Mouse (Mus musculus): Measurements from ENCODE around the gene a.
"Not testable (repeated sequence)": the region's sequence is repeated elsewhere in the genome, so short reads cannot be mapped to it uniquely, and the experiment has no call there.

a gene

DNA sequence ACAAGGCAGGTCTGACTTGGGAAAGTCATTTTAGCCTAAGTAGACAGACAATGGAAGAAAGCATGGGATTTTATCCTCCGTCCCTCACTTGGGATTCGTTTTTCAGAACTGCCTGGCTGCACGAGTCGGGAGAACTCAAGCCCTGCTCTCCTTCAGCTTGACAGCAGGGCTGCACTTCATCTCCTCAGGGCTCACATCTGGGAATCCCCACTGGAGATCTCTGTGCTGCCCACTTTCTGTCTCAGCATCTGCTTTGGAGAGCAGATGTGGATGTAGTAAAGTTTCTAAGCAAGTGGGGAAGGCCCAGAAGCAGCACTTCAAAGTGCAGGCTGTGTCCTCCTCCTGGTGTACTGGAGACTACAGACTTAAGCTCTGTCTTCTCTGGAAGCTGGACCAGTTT lies 130.9 kb downstream of the a start:
- not testable (repeated sequence) for ATAC-seq (ENCODE audit: low TSS enrichment)

DNA sequence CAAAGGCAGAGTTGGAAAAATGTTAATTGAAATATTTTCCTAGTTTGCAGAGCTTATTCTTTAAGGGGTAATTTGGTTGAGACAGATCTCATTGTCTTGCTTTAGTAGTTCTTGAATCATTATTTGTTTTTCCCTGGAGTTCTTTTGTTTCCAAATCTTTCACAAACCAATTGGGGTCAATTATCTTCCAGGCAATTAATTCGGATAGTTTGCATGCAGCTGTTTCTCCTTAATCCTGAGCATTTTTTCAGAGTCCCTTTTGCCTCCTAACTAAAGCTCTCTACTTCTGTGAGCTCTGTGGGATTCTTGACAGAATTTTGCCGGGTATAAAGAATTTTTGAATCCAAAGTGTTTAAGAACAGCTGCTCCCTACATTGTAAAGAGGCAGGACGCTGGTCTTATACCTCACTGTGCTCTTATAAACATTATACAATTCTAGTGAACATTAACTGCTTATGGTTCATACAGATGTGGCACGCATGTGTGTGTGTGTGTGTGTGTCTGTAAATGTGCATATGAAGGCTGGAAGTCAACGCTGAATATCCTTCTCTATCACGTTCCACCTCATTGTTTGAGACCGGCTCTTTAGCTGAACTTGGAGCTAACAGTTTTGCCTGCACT lies 134.3 kb downstream of the a start:
- ATAC-seq (ENCODE audit: low TSS enrichment): no peak

GRCm38 (mm10) chr2:154926843-154927242 lies 135.6 kb downstream of the a start:
- ATAC-seq (ENCODE audit: low TSS enrichment): no peak

DNA sequence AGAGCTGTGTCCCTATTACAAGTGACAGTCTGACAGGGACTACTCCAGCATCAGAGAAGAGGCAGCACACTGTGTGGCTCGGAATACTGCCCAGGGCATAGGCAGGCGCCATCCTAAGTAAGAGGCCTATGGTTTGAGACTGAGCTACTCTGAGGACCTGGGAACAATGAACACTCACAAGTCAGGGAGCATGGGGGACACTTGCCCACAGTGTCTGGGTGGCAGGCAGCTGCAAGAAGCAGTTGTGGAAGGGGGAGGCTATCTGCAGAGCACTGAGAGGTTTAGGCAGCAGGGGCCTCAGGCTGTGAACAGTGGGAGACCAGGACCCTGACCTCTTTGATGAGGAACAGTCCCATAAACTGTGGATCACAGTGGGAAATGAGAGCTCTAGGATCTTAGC lies 137.1 kb downstream of the a start:
- ATAC-seq (ENCODE audit: low TSS enrichment): no peak

DNA sequence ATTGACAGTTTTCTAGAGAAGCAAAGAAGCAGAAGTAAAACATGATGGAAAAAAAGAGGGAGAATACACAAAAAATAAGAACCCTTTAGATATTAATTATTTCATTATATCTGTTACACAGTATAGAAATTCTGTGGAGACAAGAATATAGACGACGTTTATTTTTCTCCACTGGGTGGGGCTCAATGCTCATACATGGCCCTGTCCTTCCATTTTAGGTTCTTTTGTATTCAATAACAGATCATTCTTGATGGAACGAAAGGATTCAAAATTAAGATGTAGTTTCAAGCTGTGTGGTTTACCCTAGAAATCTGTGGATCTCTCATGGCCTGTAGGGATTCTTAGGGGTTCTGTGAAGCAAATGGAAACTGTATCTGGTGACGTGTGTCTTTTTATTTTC lies 142.7 kb downstream of the a start:
- no peak for ATAC-seq (ENCODE audit: low TSS enrichment)

DNA sequence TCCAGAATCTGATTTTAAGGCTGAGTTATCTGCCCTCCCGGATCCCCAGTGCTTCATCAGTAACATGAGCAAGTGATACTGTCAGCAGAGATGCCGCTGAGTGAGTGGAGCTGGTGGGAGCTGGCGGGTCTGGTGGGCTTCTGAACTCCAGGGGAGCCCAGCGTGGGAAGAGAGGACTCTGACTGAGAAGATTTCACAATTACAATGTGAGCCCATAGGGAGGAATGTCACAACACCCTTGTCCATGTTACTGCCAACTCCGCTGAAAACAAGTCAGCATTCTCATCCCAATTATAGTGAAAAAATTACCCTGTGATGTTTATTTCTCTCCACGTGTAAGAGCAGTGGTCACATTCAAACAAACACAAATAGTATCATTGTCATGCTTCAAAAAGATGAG lies 144.9 kb downstream of the a start:
- ATAC-seq (ENCODE audit: low TSS enrichment): no peak

GRCm38 (mm10) chr2:154936536-154937155 lies 145.4 kb downstream of the a start:
- no peak for ATAC-seq (ENCODE audit: low TSS enrichment)

DNA sequence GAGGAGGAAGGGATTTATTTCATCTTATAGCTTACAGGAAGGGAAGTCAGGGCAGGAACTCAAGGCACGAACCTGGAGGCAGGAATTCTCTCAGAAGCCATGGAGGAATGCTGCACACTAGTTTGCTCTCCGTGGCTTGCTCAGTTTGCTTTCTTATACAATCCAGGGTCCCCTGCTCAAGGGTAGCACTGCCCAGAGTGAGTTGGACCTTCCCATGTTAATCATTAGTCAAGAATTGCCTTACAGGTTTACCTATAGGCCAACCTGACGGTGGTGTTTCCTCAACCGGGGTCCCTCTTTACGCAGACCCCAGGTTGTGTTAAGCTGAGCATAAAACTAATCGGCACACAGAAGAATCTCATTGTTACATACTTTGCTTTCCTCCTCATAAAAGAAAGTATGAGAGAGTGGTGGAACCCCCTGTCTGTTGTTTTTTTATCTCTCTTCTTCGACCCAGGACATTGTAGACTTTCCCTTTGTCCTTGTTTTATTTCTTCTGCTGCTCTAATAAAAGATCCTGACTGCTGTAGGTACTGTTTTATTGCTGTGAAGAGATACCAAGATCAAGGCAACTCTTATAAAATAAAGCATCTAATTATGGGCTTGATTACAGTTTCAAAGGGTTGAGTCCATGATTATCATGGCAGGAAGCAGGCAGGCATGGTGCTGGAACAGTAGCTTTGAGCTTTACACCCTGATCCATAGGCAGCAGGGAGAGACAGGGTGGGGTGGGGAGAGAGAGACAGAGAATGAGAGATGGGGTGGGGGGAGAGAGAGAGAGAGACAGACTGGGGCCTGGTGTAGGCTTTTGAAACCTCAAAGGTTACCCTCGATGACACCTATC lies 146.6 kb downstream of the a start:
- ATAC-seq (ENCODE audit: low TSS enrichment): no peak

- ATAC-seq (ENCODE audit: low TSS enrichment): no peak
Observed at GRCm38 (mm10) chr2:154941952-154942351, 150.8 kb downstream of the a start.

DNA sequence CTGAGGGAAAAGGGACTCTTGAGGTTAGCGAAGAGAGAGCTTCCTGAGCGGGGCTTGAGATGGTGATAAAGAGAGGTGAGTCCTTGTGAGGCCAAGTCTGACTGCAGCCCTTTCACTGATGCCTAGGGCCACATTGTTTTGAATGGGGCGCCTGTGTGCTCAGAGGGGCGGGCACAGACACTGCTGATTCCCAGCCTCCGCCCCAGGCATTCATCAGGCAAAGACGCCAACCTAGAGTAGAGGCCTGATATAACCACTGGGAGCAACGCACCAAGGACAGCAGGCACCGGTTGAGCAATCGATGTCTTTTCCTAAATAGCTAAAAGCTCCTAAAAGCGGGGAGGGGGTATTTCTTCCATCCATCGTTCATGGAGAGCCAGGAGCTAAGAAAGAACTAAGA lies 151.3 kb downstream of the a start:
- no peak for ATAC-seq (ENCODE audit: low TSS enrichment)

DNA sequence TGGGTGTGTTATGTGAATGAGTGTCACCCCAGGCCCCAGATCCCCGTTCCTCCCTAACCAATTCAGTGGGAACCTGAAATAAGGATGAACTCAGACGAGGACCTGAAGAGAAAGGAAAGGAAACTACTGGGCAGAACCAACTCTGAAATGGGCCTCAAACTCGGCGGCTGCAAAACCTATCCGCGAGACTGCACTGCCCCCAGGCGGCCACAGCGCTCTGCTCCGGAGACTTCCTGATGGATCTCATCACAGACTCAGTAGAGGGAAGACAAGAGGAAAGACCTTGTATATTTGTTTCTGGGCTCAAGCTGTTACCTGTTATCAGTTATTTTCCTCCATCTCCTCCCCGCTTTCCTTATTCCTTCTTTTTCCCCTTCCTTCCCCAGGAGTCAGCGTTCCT lies 151.9 kb downstream of the a start:
- ATAC-seq (ENCODE audit: low TSS enrichment): peak; percentile 95

- no peak for ATAC-seq (ENCODE audit: low TSS enrichment)
Observed at GRCm38 (mm10) chr2:154946921-154947320, 155.7 kb downstream of the a start.

GRCm38 (mm10) chr2:154949352-154949751 lies 158.2 kb downstream of the a start:
- ATAC-seq (ENCODE audit: low TSS enrichment): no peak

- no peak for ATAC-seq (ENCODE audit: low TSS enrichment)
Observed at GRCm38 (mm10) chr2:154949877-154950276, 158.7 kb downstream of the a start.

GRCm38 (mm10) chr2:154950601-154951000 lies 159.4 kb downstream of the a start:
- ATAC-seq (ENCODE audit: low TSS enrichment): no peak

GRCm38 (mm10) chr2:154959486-154959885 lies 168.3 kb downstream of the a start:
- no peak for ATAC-seq (ENCODE audit: low TSS enrichment)

DNA sequence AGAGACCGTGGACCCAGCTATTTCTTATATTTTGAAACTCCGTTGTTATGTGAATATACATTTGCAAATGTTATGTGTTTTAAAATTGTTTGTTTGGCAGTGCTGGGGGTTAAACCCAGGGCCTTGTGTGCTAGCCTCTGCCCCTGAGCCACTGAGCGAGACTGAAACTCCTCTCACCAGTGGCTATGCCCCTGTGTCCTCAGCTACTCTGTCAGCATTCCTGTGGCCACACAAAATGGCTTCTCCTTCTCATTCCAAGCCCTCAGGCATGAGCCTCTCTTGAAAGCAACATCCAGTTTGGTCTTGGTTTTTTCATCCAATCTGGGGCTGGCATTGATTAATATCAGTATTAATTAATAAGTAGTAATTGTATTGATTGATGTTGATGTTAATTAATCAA lies 168.7 kb downstream of the a start:
- no peak for ATAC-seq (ENCODE audit: low TSS enrichment)

- ATAC-seq (ENCODE audit: low TSS enrichment): no peak
Observed at GRCm38 (mm10) chr2:154963176-154963575, 172.0 kb downstream of the a start.

DNA sequence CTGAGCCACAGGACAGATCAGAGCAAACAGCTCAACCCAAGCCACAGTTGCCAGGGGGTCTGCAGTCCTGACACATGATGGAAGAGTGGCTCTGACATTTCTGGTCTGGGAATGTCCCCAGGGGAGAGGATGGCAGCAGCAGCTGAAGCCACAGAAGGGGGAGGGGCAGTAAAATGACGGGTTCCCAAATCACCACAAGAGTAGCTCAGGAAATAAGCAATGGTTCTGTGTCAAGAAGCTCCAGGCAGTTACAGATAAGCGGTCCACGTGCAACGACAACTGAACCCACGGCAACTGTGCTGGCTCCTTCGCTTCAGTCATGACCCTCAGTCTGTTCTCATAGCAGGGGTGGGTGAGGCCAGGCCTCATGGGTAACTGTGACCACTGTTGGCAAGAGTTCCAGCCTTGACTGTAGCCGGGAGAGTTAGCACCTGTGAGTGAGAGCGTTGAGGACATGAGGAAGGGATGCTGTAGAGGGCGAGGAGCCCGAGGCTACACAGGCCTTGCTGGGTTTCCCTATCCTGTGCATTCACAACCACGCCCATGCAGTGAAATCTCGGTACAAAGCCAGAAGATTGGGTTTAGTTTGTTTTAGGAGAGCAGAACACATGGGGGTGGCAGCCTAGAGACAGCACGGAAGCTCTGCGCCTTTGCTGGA lies 178.7 kb downstream of the a start:
- ATAC-seq (ENCODE audit: low TSS enrichment): not testable (repeated sequence)

GRCm38 (mm10) chr2:154971919-154972692 lies 180.9 kb downstream of the a start:
- ATAC-seq (ENCODE audit: low TSS enrichment): peak; percentile 65

GRCm38 (mm10) chr2:154972981-154973380 lies 181.8 kb downstream of the a start:
- no peak for ATAC-seq (ENCODE audit: low TSS enrichment)

GRCm38 (mm10) chr2:154986609-154987008 lies 195.4 kb downstream of the a start:
- ATAC-seq (ENCODE audit: low TSS enrichment): no peak
